Mouse (Mus musculus) naive thymus-derived CD4-positive, alpha-beta T cell, adult 5 months (primary cell): ENCODE data around the gene Tcf19. TPM values are rescaled to one million over a fixed set of nuclear protein-coding genes. Genes with fewer than 3 reads are reported as not detected.

Source experiments
- polyA plus RNA-seq: library from polyadenylated mRNA; unstranded; fragments of 100-300 nt; shearing (Covaris generic); gene quantifications from one replicate; pipeline ENCODE4 v1.2.1, GENCODE M21; 2017

The Tcf19 gene
- 8.0 TPM for polyA plus RNA-seq

GRCm38 (mm10) chr17:35516652-35517500 lies at the start of gene Tcf19, which contains the start of gene Cchcr1:
TSS of gene Tcf19 (minus strand) at chr17:35516824.
TSS of gene Cchcr1 (plus strand) at chr17:35517100.

GRCm38 (mm10) chr17:35551881-35552414 lies 35.3 kb upstream of the Tcf19 start, which contains the start of gene Cdsn:
TSS of gene Cdsn (plus strand) at chr17:35552128.

GRCm38 (mm10) chr17:35532901-35533300 lies 16.3 kb upstream of the Tcf19 start, which contains the start of gene Psors1c2:
TSS of gene Psors1c2 (plus strand) at chr17:35533201.

GRCm38 (mm10) chr17:35505776-35506175 lies 10.8 kb downstream of the Tcf19 start, which contains the start of gene Pou5f1:
TSS of gene Pou5f1 (plus strand) at chr17:35506018.

GRCm38 (mm10) chr17:35469842-35470751 lies 46.5 kb downstream of the Tcf19 start, which contains the start of gene H2-Q10:
TSS of gene H2-Q10 (plus strand) at chr17:35470089.

Other genes with a start within 250 kb of the Tcf19 start
- gene H2-Q1, start 196.4 kb downstream of the Tcf19 start, polyA plus RNA-seq, result not detected
- 7.0 TPM for gene H2-Q2, start 174.6 kb downstream of the Tcf19 start, polyA plus RNA-seq
- gene H2-Q4, start 137.2 kb downstream of the Tcf19 start, polyA plus RNA-seq, result 50.9 TPM
- 505 TPM for gene H2-Q6, start 92.0 kb downstream of the Tcf19 start, polyA plus RNA-seq
- gene H2-Q7, start 77.7 kb downstream of the Tcf19 start, polyA plus RNA-seq, result 1,681 TPM
- gene H2-Q10, start 46.7 kb downstream of the Tcf19 start, polyA plus RNA-seq, result 24.6 TPM
- gene Pou5f1, start 10.8 kb downstream of the Tcf19 start, polyA plus RNA-seq, result not detected
- gene Cchcr1, start 276 bp upstream of the Tcf19 start, polyA plus RNA-seq, result 2.9 TPM
- not detected for gene Psors1c2, start 16.4 kb upstream of the Tcf19 start, polyA plus RNA-seq
- not detected for gene Cdsn, start 35.3 kb upstream of the Tcf19 start, polyA plus RNA-seq
- not detected for gene 2300002M23Rik, start 50.6 kb upstream of the Tcf19 start, polyA plus RNA-seq
- not detected for gene Sfta2, start 84.7 kb upstream of the Tcf19 start, polyA plus RNA-seq
- gene Gm9573, start 109.8 kb upstream of the Tcf19 start, polyA plus RNA-seq, result not detected
- not detected for gene Mucl3, start 126.9 kb upstream of the Tcf19 start, polyA plus RNA-seq
- gene Vars2, start 150.8 kb upstream of the Tcf19 start, polyA plus RNA-seq, result 26.4 TPM
- 16.5 TPM for gene Gtf2h4, start 156.9 kb upstream of the Tcf19 start, polyA plus RNA-seq
- gene Ddr1, start 187.8 kb upstream of the Tcf19 start, polyA plus RNA-seq, result 10.6 TPM